Mouse (Mus musculus) kidney, postnatal 10 days (tissue): ENCODE results near the gene Nt5c2.

Source experiments
- DNase-seq: peaks from one replicate; pipeline ENCODE4 v3.0.0; 2021; ENCODE audit warnings: mixed read lengths

Nt5c2 gene

GRCm38 (mm10) chr19:46962841-46963240 is 52.1 kb downstream of the Nt5c2 start:
- no peak for DNase-seq

GRCm38 (mm10) chr19:46962171-46962772 is 52.7 kb downstream of the Nt5c2 start:
- peak; percentile 88 for DNase-seq

DNA sequence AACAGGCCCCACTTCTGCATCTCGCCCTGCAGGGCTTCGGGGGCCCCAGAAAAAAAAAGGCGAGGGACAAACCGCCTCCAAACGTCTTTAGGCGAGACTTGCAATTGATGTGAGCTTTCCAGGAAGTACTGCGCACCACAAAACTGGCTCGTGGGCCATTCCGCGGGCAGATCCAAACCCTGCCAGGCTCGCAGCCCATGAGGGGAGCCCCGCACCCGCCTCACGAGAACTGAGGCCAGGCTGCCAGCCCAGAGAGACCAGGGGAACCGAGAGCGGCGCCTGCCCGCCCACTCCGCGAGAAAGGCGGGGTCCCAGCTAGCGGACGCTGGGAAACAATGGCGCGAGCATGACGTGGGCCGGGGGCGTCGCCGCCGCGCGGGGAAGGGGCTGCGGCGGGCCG is 53.3 kb downstream of the Nt5c2 start:
- peak; percentile 91 for DNase-seq

DNA sequence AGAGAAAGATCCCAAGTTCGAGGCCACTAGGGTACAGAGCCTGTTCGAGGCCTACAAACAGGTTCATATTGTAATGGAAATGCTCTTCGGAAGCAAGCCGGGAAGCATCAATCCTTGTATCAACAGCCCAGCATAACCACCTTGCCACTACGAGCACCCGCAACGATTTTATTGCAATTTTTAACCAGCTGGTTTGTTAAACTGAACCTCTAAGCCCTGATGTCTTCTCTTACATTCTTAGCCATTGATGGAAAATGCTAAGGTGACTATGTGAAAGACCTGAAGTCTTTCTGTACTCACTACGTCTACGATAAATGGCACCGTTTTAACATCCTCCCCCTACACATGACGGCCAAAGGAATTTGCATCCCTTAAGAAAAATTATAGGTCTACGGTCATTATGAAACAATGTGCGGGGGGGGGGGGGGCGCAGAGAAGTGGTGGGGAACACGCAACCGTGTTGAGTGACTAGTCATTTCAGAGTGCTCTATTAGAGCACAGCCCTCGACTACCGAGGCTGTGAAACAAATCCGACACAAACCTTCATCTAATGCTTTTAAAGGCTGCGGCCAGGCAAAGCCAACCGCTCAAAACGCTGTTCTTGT is 53.8 kb downstream of the Nt5c2 start:
- no peak for DNase-seq

DNA sequence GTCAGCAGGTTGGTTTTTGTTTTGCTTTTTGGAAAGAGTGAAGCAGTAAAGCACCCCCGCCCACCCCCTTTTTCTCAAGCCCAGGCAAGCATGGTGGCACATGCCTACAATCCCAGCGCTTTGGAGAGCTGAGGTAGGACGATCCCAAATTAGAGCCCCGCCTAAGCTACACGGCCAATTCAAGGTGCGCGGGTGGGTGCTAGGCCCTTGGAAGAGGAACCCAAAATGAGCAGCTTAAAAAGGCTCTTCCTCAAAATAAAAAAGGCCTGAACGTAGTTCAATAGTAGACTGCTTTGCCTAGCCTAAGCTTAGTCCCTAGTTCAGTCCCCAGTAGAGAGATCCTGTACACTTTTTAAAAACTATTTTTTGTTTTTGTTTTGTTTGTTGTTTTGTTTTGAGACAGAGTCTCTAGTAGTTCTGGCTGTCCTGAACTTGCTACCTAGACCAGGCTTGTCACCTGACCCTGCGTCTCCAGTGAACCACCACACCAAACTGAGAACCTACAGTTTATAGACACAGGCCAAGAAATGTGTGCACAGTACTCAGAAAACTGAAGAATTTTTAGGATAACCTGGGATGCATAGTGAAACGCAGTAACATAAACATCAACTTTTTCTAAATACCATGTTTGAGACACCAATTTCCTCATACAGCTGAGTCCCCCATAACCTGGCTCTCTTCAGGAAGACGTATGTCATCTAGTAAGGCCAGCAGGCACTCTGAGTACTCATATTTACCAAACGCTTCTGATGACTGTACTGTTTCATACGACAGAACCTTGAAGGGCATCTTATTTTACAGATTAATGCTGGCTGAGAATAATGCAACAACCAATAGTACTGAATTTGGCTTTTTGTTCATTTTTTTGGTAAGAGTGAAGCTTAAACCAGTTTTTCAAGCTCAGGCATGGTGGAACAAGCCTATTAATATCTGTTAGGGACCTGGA is 54.6 kb downstream of the Nt5c2 start:
- no peak for DNase-seq

DNA sequence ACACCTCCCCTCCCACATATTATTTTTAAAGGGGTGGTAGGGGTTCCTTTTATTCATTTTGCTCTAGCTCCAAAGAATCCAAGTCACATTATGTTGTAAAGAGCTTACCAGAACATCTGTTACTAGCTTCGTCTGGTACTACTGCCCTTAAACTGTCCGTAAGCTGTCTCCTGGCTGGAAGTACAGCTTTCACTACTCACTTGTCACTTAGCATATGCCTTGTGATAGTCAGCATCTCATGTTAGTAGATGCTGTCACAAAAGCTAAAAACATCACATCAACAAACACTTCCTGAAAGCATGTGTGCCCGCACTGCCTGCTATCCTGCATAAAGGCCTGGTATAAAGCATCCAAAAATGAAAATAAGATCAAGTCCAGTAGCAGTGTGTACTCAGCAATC is 55.4 kb downstream of the Nt5c2 start:
- DNase-seq = no peak

DNA sequence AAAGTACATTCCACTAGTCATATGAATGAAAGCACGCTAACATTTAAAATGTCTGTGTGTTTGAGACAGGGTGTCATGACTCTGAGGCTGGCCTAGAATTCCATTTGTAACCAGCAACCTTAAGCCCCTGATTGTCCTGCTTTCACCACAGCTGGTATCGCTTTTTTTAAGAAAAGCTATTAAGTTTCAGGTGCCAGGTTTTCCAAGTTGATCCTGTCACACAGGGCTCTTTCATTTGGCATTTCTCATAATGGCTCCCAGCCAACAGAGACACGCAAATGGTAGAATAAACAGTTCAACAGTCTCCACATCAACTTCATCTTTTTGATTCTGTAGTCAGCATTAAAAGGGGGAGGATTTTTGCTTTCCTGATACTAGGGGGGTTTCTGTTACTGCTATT is 56.4 kb downstream of the Nt5c2 start:
- DNase-seq = no peak

- DNase-seq = no peak
These were observed 57.0 kb downstream of the Nt5c2 start for GRCm38 (mm10) chr19:46957971-46958370.

DNA sequence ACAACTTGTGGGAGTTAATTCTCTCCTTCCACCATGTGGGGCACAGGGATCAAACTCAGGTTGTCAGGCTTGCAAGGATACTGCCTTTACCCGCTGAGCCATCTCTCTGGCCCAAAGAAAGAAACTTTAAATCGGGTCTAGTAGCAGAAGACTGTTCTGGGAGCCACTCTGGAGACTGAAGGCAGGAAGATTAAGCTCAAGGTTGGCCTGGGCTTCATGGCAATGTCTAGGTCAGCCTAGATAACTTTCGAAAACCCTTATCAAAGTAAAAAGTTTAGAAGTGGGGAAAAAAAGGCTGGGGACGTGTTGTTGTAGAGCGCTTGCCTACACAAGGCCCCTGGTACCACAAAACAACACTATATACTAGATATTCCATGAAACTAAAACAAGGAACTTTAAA is 58.0 kb downstream of the Nt5c2 start:
- DNase-seq = no peak

GRCm38 (mm10) chr19:46956410-46956809 is 58.5 kb downstream of the Nt5c2 start:
- DNase-seq = no peak

GRCm38 (mm10) chr19:46955630-46956029 is 59.3 kb downstream of the Nt5c2 start:
- DNase-seq = no peak

DNA sequence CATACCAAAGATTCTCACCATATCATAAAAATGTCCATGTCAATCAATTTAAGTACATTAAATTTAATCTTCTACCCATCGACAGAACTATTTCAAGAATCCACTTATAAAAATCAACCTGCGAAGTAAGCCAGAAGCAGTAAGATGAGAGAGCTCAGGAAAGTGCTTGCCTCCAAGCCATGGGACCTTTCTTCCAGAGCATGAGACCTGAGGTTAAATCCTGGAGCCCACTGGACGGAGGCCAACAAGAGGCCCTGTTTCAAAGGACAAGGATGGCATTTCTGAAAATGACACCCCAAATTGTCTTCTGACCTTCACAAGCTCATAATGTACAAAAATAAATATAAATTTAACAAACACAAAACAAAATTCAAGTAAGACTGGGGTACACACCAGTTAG is 61.4 kb downstream of the Nt5c2 start:
- no peak for DNase-seq

DNA sequence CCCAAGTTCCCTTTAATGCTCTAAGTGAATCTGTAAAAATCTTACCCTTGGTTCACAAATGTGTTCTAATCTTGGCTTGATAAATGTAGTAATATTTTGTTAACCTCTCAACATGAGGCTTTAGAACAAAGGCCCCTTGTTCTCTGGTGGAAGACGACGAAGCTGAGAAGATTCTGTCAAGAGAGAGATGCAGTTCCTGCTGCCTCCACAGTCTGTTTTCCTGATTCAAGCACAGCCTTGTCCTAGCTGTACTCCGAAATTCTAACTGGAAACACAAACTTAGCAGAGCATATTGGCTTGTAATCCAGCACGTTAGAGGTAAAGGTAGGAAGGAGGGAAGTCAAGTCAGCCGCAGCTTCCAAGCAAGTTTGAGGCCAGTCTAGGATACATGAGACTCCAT is 62.0 kb downstream of the Nt5c2 start:
- DNase-seq = no peak

- DNase-seq = no peak
These were observed 70.6 kb downstream of the Nt5c2 start for GRCm38 (mm10) chr19:46944341-46944740.

GRCm38 (mm10) chr19:46937173-46937572 is 77.8 kb downstream of the Nt5c2 start:
- DNase-seq = no peak

DNA sequence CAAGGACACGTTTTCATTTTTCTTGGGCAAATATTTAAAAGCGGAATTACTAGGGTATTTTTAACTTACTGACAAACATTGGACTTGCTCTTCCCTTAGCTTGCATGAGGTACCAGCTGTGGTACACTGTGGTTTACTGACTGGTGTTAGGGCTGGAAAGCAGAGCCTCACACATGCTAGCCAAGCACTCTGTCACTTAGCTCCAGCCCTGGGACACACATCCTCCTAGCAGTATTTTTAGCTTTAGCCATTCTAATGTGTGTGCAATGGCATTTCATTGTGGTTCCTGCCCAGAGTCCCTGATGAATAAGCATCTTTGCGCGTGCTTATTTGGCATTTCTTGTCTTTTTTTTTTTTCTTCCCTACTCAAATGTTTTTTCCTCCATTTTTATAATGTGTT is 80.9 kb downstream of the Nt5c2 start:
- DNase-seq = no peak

DNA sequence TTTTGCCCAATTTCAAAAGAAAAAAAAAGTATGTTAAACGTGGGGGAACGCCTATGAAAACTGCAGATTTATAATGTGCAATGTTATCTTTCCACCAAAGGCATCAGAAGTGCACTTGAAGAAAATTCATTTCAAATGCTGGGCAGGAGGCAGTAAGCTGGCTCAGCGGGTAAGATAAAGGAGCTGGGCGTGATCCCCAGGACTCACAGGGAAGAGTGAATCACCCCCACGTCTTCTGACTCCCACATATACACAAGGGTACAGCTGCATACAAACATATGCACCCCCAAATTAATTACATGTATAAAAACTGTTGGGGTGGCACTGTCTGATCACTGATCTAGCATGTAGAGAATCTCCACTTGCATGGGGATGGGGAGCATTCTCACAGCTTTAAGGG is 82.3 kb downstream of the Nt5c2 start:
- DNase-seq = no peak

GRCm38 (mm10) chr19:46930026-46930425 is 84.9 kb downstream of the Nt5c2 start:
- no peak for DNase-seq

GRCm38 (mm10) chr19:46929044-46929587 is 85.8 kb downstream of the Nt5c2 start:
- DNase-seq = peak; percentile 90

DNA sequence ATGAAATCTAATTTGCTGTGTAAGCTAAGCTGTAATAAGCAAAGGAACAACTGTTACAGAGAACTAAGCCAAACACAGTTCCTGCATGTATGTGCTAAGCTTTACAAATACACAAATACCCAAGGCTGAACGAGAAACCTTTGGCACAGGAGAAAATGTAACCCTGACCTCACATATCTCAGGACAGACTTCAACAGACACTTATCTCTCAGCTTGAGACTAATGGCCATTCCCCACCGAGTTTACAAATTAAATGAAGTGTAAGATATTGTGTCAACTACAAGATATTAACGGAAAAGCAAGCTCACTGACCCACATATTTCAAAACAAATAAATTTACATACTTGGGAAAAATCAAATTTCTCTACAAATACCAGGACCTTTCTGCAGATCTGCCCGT is 86.8 kb downstream of the Nt5c2 start:
- no peak for DNase-seq

GRCm38 (mm10) chr19:46926951-46927350 is 88.0 kb downstream of the Nt5c2 start:
- DNase-seq = no peak

GRCm38 (mm10) chr19:46926357-46926756 is 88.6 kb downstream of the Nt5c2 start:
- DNase-seq = no peak

GRCm38 (mm10) chr19:46920571-46920970 is 94.4 kb downstream of the Nt5c2 start:
- DNase-seq = no peak
